Mouse (Mus musculus): ENCODE data around the gene Mvb12a.
A peak's percentile ranks its signal among the peaks of the same experiment; 100 is the strongest.

Gene Mvb12a

DNA sequence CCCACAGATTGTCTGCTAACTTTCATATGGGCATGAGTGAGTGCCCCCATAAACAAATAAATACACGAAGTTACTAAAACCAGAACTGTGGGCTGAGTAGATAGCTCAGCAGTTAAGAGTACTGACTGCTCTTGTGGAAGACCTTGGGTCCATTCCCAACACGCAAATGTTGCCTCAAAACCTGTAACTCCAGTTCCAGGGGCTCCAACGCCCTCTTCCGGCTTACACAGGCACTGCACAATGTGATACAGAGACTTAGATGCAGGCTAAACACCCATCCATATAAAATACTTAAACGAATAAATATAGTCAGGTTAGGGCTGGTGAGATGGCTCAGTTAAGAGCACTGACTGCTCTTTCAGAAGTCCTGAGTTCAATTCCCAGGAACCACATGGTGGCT is 27.7 kb upstream of the Mvb12a start:
- no peak for TF ChIP-seq GATA4 (IDR thresholded peaks at IDR 0.05; ENCODE audit: insufficient replicate concordance, low read length)

DNA sequence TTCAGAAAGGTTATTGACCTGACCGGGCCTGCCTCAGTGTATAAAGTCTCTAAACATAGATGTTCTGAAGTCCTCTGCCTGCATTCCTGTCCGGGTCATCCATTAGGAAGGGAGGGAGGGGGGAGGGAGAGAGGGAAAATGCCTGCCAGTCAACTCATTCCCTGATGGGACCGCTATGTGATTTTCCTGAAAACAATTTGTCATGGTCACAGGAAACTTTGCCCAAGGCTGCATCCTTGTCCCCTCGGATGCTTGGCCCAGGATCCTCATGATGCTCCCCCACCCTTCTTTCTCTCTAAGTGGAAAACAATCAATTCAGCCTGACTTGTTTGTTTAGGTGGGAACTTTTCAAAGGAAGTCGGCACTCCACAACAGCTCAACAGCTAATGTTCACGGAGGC is 25.9 kb upstream of the Mvb12a start:
- no peak for TF ChIP-seq GATA4 (IDR thresholded peaks at IDR 0.05; ENCODE audit: insufficient replicate concordance, low read length)

GRCm38 (mm10) chr8:71521634-71522033 is 21.1 kb upstream of the Mvb12a start:
- no peak for TF ChIP-seq GATA4 (IDR thresholded peaks at IDR 0.05; ENCODE audit: insufficient replicate concordance, low read length)

- no peak for TF ChIP-seq GATA4 (IDR thresholded peaks at IDR 0.05; ENCODE audit: insufficient replicate concordance, low read length)
Measured at GRCm38 (mm10) chr8:71525226-71526050, 17.3 kb upstream of the Mvb12a start, which contains the start of gene Ccdc194. Gene Ccdc194, minus strand, starts transcription at chr8:71525711.

GRCm38 (mm10) chr8:71526272-71526671 is 16.4 kb upstream of the Mvb12a start:
- peak; percentile 56; the same call in 1 of the 2 replicates for TF ChIP-seq GATA4 (IDR thresholded peaks at IDR 0.05; ENCODE audit: insufficient replicate concordance, low read length)

DNA sequence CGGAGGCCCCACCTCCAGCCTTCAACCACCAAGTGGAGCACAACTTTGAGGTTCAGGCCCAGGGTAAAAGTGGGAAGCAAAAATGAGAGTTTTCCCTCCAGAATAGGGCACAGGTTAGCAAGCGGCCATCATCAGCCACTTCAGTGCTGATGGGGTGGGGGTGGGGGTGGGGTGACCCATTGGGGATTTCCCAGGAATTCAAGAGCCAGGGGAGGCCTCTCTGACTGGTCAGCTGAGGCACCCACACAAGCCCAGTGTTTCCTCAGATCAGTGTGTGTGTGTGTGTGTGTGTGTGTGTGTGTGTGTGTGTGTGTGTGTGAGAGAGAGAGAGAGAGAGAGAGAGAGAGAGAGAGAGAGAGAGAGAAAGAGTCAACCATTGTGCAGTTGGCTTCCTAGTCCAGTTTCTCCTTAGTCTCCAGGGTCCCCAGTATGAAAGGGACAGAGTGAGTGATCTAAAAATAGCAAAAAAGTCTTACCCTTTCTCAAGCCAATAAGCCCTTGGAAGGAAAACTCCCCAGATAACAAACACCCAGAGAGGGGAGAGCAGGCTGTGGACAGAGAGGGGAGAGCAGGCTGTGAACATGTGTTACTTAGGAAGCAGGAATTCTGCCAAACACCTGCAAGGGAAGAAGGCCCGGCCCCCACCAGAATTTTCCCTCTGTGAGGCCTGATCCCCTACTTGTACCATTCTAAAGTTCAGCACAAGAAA is 15.4 kb upstream of the Mvb12a start:
- no peak for TF ChIP-seq GATA4 (IDR thresholded peaks at IDR 0.05; ENCODE audit: insufficient replicate concordance, low read length)

- no peak for TF ChIP-seq GATA4 (IDR thresholded peaks at IDR 0.05; ENCODE audit: insufficient replicate concordance, low read length)
Measured at GRCm38 (mm10) chr8:71528362-71529073, 14.2 kb upstream of the Mvb12a start.

GRCm38 (mm10) chr8:71534263-71534810 is 8.4 kb upstream of the Mvb12a start:
- TF ChIP-seq GATA4 (IDR thresholded peaks at IDR 0.05; ENCODE audit: insufficient replicate concordance, low read length) = no peak

GRCm38 (mm10) chr8:71535663-71536062 is 7.1 kb upstream of the Mvb12a start:
- TF ChIP-seq GATA4 (IDR thresholded peaks at IDR 0.05; ENCODE audit: insufficient replicate concordance, low read length) = no peak

DNA sequence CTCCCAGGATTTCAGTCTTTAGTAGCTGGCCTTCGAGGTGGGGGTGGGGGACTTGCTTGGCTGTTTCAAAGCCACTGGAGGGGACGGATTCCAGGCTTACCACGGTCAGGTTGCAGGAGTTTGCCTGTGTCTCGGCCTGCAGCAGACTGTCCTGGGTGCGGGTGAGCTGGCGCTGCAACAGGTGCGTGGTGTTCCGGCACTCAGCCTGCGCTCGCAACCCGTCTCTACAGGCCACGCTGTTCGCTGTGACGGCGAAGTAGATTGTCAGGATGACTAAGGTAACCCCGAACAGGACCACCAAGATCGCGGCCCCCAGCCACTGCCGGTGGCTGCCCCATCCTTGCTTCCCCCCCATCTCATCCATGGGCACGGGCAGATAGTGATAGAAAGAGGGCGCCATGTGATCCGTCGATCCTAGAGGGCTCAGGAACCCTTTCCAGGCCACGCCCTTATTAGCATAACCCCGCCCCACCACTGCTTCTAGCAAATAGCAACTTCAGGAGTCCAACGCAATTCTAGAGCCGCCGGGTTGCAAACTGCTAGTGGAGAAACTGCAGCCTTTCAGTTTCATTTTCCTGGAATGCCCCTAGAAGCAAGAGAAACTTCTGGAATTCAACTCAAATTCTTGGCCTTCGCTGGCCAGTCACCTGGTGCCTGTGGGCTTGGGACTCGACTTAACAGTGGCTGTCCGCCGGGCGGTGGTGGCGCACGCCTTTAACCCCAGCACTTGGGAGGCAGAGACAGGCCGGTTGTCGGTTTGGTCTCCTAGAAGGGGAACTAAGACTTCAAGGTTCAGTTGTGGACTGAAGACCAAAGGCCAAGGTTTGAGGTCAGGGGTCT is 5.5 kb upstream of the Mvb12a start, which contains the start of gene Bst2:
Bst2 (minus strand) TSS at position 429 of the 840 bp plus-strand sequence.
- no peak; the same call in 1 of the 2 replicates for TF ChIP-seq GATA4 (IDR thresholded peaks at IDR 0.05; ENCODE audit: insufficient replicate concordance, low read length)

- no peak for TF ChIP-seq GATA4 (IDR thresholded peaks at IDR 0.05; ENCODE audit: insufficient replicate concordance, low read length)
Measured at GRCm38 (mm10) chr8:71543755-71544154, 1.0 kb downstream of the Mvb12a start.

DNA sequence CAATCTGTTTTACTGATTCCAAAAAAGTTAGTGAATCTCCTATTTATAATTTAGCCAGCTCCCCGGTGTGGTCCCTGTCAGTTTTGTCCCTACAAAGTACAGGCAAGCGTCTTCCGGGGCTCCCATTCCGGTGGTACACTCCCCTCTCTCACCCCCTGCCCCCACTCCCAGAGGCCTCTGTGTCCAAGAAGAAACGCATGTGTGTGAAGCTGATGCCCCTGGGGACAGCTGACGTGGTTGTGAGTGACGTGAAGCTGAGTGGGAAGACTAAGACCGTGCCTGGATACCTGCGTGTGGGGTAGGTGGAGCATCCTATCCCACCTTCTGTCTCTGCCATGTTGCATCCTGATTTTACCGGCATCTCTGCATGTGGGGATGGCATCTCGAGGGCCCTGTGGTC is 2.3 kb downstream of the Mvb12a start:
- no peak for TF ChIP-seq GATA4 (IDR thresholded peaks at IDR 0.05; ENCODE audit: insufficient replicate concordance, low read length)

DNA sequence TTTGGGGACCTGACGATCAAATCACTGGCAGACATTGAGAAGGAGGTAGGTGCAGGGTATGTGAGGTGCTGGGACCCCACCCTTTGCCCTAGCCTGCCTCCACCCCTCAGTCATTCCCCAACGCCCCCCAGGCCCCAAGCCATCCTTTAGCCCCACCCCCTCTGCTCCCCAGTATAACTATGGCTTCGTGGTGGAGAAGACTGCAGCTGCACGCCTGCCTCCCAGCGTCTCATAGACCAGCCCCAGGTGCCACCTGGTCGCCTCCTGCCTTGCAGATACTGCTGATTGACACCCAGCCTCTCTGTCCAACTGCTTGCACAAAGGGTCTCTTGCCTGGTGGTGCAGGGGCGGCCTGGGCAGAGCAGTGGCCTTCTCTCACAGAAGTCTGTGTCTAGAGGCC is 4.9 kb downstream of the Mvb12a start:
- no peak for TF ChIP-seq GATA4 (IDR thresholded peaks at IDR 0.05; ENCODE audit: insufficient replicate concordance, low read length)

GRCm38 (mm10) chr8:71550754-71551153 is 8.0 kb downstream of the Mvb12a start:
- no peak for TF ChIP-seq GATA4 (IDR thresholded peaks at IDR 0.05; ENCODE audit: insufficient replicate concordance, low read length)

All from liver, adult (tissue).